Mouse (Mus musculus): ENCODE data around the gene Kcnh4. TPM values are rescaled to one million over a fixed set of nuclear protein-coding genes. Genes with fewer than 3 reads are reported as not detected.
A peak's percentile ranks its signal among the peaks of the same experiment; 100 is the strongest.

The Kcnh4 gene
- not detected for total RNA-seq (2022)

GRCm38 (mm10) chr11:100759611-100760233, at the start of gene Kcnh4:
Gene Kcnh4, minus strand, starts transcription at chr11:100759942.
- no peak for DNase-seq (ENCODE audit: low spot score in 2 of 2)

DNA sequence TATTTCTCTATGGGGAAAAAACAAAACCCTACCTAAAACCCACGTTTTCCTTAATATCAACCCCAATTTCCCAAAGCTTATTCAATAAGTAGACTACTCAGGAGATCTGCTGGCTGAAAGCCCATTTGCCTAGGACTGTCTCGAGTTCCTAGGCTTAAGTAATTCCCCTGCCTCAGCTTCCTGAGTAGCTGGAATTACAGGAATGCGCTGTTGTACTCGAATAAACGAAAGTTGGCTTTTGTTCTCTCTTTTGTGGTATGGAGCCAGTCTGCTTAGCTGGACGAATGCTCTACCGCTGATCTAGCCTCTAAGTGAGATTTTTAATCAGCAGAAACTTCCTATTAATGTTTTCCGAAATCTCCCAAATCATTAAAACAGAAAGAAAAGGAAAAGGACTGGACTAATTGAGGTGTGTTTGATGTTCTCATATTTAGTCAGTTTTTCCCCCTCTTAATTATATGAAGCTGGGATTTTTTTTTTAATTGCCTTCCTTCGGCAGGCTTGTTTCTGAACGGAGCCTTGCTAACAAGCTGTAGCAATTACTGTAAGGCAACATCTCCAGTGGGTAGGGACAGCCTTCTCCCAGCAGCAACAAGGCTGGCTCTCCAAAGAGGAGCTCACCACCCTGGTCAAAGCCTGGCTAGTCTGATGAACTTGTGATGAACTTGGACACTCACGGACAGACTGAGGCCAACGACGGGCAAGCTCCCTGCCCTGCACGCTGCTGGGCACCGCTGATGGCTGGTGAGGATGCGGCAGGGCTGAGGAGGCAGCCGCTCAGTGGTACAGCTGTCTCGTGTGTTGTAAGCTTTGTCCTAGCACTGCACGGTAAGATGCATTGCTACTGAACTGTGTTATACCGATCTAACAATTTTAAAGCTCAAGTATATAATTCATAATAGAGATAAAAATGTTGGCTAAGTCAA, 46.9 kb upstream of the Kcnh4 start:
- DNase-seq (ENCODE audit: low spot score in 2 of 2) = no peak

GRCm38 (mm10) chr11:100805535-100805934, 45.8 kb upstream of the Kcnh4 start:
- peak; percentile 46 to 63 for DNase-seq (ENCODE audit: low spot score in 2 of 2)

- no peak for DNase-seq (ENCODE audit: low spot score in 2 of 2)
Observed at GRCm38 (mm10) chr11:100804409-100804808, 44.7 kb upstream of the Kcnh4 start.

GRCm38 (mm10) chr11:100799426-100799825, 39.7 kb upstream of the Kcnh4 start:
- DNase-seq (ENCODE audit: low spot score in 2 of 2) = no peak

- DNase-seq (ENCODE audit: low spot score in 2 of 2) = no peak
Observed at GRCm38 (mm10) chr11:100796585-100796984, 36.8 kb upstream of the Kcnh4 start.

DNA sequence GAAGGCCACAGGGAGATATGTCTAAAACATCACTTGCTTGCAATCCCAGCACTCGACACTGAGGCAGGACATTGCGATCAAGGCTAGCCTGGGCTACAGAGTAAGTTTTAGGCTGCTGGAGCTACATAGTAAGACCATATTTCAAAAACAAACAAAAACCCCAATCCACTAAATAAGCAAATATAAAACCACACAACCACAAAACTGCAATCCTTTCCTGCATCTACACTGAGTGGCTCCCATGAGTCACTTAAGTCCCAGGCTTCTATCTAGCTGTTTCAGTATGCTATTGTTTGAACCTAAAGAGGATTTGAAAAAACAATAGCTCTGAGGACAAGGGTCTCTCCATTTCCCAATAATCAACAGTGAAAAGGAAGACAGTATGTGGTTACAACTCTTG, 35.6 kb upstream of the Kcnh4 start:
- DNase-seq (ENCODE audit: low spot score in 2 of 2) = no peak

DNA sequence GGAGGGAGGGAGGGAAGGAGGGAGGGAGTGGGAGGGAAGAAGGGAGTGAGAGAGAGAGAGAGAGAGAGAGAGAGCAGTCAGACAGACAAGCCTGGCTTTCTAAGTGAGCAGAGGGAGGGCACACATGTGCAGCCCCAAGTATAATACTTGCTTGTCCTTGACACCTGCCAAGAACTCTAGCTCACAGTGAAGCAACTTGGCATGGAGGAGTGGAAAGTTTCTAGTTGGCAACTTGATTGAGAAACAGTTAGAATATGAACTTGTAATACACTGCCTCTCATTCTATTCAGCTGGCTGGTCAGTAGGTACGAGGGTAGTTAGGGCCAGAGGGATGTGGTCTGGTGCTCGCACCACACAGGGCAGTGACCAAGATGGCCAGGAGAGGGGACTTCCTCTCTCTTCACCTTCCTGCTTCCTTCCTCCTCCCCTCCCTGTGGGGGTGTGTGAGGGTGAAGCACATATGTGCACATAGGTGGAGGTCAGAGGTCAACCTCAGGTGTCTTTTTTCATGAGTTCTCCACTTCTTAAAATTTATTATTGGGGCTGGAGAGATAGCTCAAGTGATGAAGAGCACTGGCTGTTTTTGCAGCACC, 31.8 kb upstream of the Kcnh4 start:
- DNase-seq (ENCODE audit: low spot score in 2 of 2) = peak in 1 of 2 experiments; percentile 58

GRCm38 (mm10) chr11:100790644-100791043, 30.9 kb upstream of the Kcnh4 start:
- peak; percentile 78 to 82 for DNase-seq (ENCODE audit: low spot score in 2 of 2)

- no peak for DNase-seq (ENCODE audit: low spot score in 2 of 2)
Observed at GRCm38 (mm10) chr11:100789702-100790101, 30.0 kb upstream of the Kcnh4 start.

GRCm38 (mm10) chr11:100785774-100786173, 26.0 kb upstream of the Kcnh4 start:
- DNase-seq (ENCODE audit: low spot score in 2 of 2) = no peak

- DNase-seq (ENCODE audit: low spot score in 2 of 2) = no peak
Observed at GRCm38 (mm10) chr11:100784286-100784685, 24.5 kb upstream of the Kcnh4 start.

GRCm38 (mm10) chr11:100782568-100782967, 22.8 kb upstream of the Kcnh4 start:
- DNase-seq (ENCODE audit: low spot score in 2 of 2) = no peak

GRCm38 (mm10) chr11:100781763-100782475, 22.2 kb upstream of the Kcnh4 start:
- no peak for DNase-seq (ENCODE audit: low spot score in 2 of 2)

GRCm38 (mm10) chr11:100780247-100780646, 20.5 kb upstream of the Kcnh4 start:
- DNase-seq (ENCODE audit: low spot score in 2 of 2) = no peak

- DNase-seq (ENCODE audit: low spot score in 2 of 2) = no peak
Observed at GRCm38 (mm10) chr11:100778069-100778468, 18.3 kb upstream of the Kcnh4 start.

GRCm38 (mm10) chr11:100775921-100776320, 16.2 kb upstream of the Kcnh4 start:
- no peak for DNase-seq (ENCODE audit: low spot score in 2 of 2)

DNA sequence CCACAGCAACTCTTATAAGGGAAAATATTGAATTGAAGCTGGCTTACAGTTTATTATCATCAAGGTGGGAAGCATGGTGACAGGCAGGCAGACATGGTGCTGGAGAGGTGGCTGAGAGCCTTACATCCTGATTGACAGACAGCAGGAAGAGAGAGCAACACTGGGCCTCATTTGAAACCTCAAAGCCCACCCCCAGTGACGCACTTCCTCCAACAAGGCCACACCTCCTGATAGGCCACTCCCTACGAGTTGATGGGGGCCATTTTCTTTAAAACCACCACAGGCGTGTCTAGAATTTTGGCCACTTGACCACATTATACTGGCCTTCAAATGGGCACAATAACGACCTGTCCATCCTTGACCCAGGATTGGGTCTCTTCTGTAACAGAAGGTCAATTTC, 14.5 kb upstream of the Kcnh4 start:
- no peak for DNase-seq (ENCODE audit: low spot score in 2 of 2)

DNA sequence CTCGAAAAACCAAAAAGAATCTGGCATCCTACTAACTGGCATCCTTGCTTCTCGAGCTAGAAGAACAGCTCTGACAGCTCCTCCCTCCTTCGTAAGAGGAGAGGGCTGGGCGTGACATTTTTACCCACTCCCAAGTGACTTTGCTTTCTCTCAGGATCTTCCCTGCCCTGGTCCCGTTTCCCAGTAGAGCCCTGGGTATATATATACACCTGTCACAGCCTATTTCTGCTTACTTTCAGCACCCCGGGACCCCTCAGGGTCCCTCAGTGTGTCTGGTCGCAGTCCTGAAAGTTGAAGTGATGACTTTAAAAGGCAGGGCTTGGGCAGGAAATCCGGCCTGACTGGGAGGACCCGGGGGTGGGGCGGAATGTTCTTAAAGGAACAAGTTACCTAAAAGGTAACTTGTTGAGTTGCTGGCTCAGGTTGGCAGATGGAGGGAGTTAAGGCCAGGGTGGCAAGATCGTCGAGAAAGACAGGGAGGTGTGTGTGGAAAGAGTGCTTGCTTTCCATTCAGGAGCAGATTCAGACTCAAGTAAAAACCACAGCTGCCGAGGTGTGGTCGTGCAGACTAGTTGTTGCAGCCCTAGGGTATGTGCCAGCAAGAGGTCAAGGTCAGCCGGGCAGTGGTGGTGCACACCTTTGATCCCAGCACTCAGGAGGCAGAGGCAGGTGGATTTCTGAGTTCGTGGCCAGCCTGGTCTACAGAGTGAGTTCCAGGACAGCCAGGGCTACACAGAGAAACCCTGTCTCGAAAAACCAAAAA, 11.1 kb upstream of the Kcnh4 start, which contains the start of gene Ghdc:
Gene Ghdc, minus strand, starts transcription at position 312 of the 763 bp plus-strand sequence.
- peak; percentile 73 to 82 for DNase-seq (ENCODE audit: low spot score in 2 of 2)

DNA sequence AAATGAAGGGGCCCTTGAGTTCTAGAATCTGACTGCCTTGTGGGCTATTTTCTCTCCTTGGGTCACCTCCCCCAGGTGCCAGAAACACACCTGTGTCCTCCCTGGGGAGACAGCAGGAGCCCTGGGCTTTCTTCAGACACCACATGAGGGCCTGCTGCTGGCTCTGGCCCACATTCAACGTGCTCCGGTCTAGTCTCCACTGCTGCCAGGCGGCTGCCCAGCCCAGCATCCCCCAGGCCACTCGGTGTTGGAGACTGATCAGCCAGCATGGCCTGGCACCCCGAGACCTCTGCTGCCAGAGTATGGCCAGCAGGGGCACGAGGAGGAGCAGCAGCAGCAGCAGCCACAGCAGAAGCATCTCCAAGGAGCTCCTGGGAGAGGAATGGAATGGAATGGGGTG, 10.2 kb upstream of the Kcnh4 start:
- DNase-seq (ENCODE audit: low spot score in 2 of 2) = no peak

DNA sequence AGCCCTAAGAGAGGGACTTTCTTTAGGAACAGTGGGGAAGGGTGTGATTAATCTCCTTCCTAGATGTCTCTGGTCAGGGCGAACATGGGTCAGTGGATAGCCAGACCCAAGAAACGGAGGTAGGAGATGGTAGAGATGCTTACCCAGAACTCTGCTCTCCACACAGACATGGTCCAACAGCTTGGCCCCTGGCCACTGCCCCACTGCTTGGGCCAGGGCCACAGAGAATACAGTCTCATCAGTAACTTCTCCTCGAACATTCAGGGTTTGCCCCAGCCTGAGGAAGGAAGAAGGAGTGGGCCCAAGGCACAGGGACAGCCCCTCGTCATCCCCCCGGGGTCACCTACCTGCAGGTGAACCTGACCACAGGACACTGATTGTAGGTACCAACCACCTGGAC, 8.1 kb upstream of the Kcnh4 start:
- DNase-seq (ENCODE audit: low spot score in 2 of 2) = no peak

All from gastrocnemius, adult 8-10 months (tissue).